Mouse (Mus musculus): ENCODE data around the gene Nwd2. TPM values are rescaled to one million over a fixed set of nuclear protein-coding genes. Genes with fewer than 3 reads are reported as not detected.

Gene Nwd2
- polyA plus RNA-seq (2015; fragmentation: Nextera tagmentation; extraction: Ambion mirVana), result 0.05 TPM in 1 of 2 replicates, not detected in the other

DNA sequence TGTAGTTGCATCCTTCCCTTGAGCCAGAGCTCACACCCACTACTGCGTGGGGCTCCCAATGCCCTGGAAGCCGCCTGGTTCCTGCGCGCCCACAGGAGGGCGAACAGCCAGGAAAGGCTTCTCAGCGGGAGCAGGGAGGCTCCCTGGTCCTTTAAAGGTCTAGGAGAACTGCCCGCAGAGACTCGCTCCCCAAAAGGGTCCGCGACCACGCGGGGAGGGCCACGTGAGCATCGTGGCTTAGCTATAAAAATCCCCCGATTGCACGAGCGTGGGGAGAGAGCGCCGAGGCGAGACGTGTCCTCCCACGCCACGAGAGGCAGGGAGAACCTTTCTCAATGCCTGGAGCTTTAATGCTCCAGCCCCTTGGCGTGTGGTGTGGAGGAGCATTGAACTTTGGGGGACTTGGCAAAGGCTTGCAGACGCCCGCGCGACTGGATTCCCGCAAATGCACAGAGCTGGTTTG, at the start of gene Nwd2:
Nwd2 (plus strand) TSS at position 33 of the 463 bp plus-strand sequence.

DNA sequence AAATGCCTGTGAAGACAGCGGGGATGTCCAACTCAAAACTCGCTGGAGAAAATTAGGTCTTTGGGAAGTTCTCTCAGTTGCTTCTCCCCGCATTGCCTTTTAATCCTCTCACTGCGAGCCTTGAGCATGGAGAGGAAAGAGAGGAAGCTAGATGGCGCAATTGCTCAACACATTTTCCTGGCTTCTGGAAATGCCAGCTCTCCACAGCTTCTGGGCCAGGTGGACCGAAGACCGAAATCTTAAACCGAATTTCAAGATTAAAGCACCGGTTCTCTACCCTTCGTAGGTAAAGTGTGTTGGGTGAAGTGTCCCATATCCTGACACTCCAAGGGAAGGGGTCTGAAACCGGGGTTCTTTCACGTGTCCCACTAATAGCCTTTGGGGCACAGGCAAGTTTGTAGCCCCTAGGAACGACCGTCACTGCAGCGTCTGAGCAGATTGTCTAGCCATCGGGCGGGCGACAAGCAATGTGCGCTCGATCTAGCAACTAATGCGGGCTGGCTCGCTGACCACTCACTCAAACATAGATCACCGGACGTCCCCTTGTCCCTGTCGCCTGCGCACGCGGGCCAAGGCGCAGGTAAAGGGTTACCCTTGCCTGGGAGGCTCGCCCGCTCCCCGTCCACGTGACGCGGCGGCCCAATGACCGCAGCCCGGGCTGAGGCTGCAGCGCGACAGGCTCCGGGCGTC, 163.1 kb downstream of the Nwd2 start, which contains the start of gene 0610040J01Rik:
0610040J01Rik (plus strand) TSS at position 545 of the 690 bp plus-strand sequence.

Other genes with a start within 250 kb of the Nwd2 start
- 6.6 and 7.6 TPM in 2 replicates for gene 0610040J01Rik, start 163.3 kb downstream of the Nwd2 start, polyA plus RNA-seq (2015; fragmentation: Nextera tagmentation; extraction: Ambion mirVana)

Measured in urinary bladder, postnatal 0 days (tissue).